Mouse (Mus musculus): ENCODE measurements around the gene Hecw2.

GRCm38 (mm10) chr1:53824446-53825337 lies 370.3 kb downstream of the Hecw2 start:
- no peak for TF ChIP-seq CTCF (IDR thresholded peaks at IDR 0.05; ENCODE audit: borderline replicate concordance, insufficient read depth, low read depth, low read length)
- no peak for TF ChIP-seq POLR2A (IDR thresholded peaks at IDR 0.05; ENCODE audit: borderline replicate concordance, insufficient read depth, low read length)
